Mouse (Mus musculus) midbrain, embryonic 15.5 days (tissue): Measurements from ENCODE around the gene Gm7356. TPM values are rescaled to one million over a fixed set of nuclear protein-coding genes. Genes with fewer than 3 reads are reported as not detected.
"Not testable (repeated sequence)": the region's sequence is repeated elsewhere in the genome, so short reads cannot be mapped to it uniquely, and the experiment has no call there.

Experiments used
- ATAC-seq: fragments of 200-750 bp; cut with Nextera tagmentation; replicated peaks from 2 replicates; pipeline ENCODE4 v1.8.0; 2017; ENCODE audit warnings: moderate TSS enrichment
- H3K27ac ChIP-seq: fragments of 300-500 bp; sonication (generic); 2 replicates; pipeline ENCODE4 v1.5.1; 2015; ENCODE audit warnings: mild to moderate bottlenecking, inconsistent platforms
- H3K27me3 ChIP-seq: fragments of 300-500 bp; sonication (generic); replicated peaks from 2 replicates; pipeline ENCODE4 v1.6.1; 2015; ENCODE audit warnings: inconsistent platforms
- H3K36me3 ChIP-seq: fragments of 300-500 bp; sonication (generic); replicated peaks from 2 replicates; pipeline ENCODE4 v1.6.1; 2015; ENCODE audit warnings: inconsistent platforms
- H3K4me1 ChIP-seq: fragments of 300-500 bp; sonication (generic); 2 replicates; pipeline ENCODE4 v1.6.1; 2015; ENCODE audit warnings: inconsistent platforms
- H3K4me2 ChIP-seq: fragments of 300-500 bp; sonication (generic); 2 replicates; pipeline ENCODE4 v1.6.1; 2015; ENCODE audit warnings: inconsistent platforms, mild to moderate bottlenecking, moderate library complexity
- H3K4me3 ChIP-seq: fragments of 300-500 bp; sonication (generic); 2 replicates; pipeline ENCODE4 v1.5.1; 2015; ENCODE audit warnings: mild to moderate bottlenecking, inconsistent platforms
- H3K9ac ChIP-seq: fragments of 300-500 bp; sonication (generic); 2 replicates; pipeline ENCODE4 v1.6.1; 2015; ENCODE audit warnings: mild to moderate bottlenecking, inconsistent platforms
- H3K9me3 ChIP-seq: fragments of 300-500 bp; sonication (generic); 2 replicates; pipeline ENCODE4 v1.6.1; 2016; ENCODE audit warnings: inconsistent platforms
- WGBS: fragments of 180-500 bp; shearing (Covaris S2); methylation state at CpG from one replicate; pipeline ENCODE4 v1.1.7; 2015; ENCODE audit warnings: mixed read lengths; 5-methylcytosine and 5-hydroxymethylcytosine counted together
- polyA plus RNA-seq: library from polyadenylated mRNA; unstranded; fragments of >200 nt; fragmentation: Nextera tagmentation; extraction: Ambion mirVana; gene quantifications from 2 replicates; pipeline ENCODE4 v1.2.1, GENCODE M21; 2015

Gm7356 gene
- not detected in 2 replicates for polyA plus RNA-seq

DNA sequence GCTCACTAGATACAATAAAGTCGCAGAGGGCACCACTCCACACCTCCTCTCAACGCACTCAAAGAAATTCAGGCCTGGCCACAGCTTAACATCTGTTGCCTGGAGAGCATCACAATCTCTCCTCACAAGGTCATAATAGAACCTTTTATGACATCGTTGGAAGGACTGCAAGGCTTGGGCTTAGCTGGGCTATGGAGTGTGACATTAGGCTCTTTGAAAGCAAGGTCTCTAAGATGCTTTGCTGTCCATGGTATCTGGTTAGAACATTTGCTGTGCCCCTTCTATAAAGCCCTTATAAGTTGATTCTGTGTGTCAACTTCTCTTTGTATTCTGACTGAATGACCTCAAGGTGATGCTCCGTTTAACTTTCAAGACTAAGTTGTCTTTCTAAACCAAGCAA, at the start of gene Gm7356:
Gene Gm7356, minus strand, starts transcription at position 101 of the 400 bp plus-strand sequence.
- H3K4me1 ChIP-seq, H3K27ac ChIP-seq, H3K27me3 ChIP-seq, H3K36me3 ChIP-seq, H3K4me3 ChIP-seq, H3K4me2 ChIP-seq, H3K9ac ChIP-seq, ATAC-seq, H3K9me3 ChIP-seq: not testable (repeated sequence)
- 75% methylated on average over 4 of the region's 4 CpGs for WGBS

GRCm38 (mm10) chr17:14041880-14042279, 38.4 kb upstream of the Gm7356 start:
- not testable (repeated sequence) for H3K4me3 ChIP-seq, H3K9ac ChIP-seq, H3K27ac ChIP-seq, H3K4me2 ChIP-seq, H3K27me3 ChIP-seq, H3K4me1 ChIP-seq, H3K9me3 ChIP-seq, H3K36me3 ChIP-seq, ATAC-seq
- WGBS = 80% methylated on average over 1 of the region's 2 CpGs

GRCm38 (mm10) chr17:14037012-14037411, 33.5 kb upstream of the Gm7356 start:
- H3K4me2 ChIP-seq, H3K27me3 ChIP-seq, H3K9me3 ChIP-seq, H3K9ac ChIP-seq, H3K4me3 ChIP-seq, ATAC-seq, H3K4me1 ChIP-seq, H3K27ac ChIP-seq, H3K36me3 ChIP-seq: not testable (repeated sequence)
- WGBS = 41% methylated on average over 1 of the region's 2 CpGs

- not testable (repeated sequence) for H3K4me1 ChIP-seq, H3K27me3 ChIP-seq, H3K4me2 ChIP-seq, H3K36me3 ChIP-seq, ATAC-seq, H3K9ac ChIP-seq, H3K27ac ChIP-seq, H3K4me3 ChIP-seq, H3K9me3 ChIP-seq
- WGBS = 90% methylated on average over 4 of the region's 4 CpGs
Observed at GRCm38 (mm10) chr17:14036113-14036512, 32.6 kb upstream of the Gm7356 start.

GRCm38 (mm10) chr17:13993425-13993824, 10.1 kb downstream of the Gm7356 start:
- not testable (repeated sequence) for ATAC-seq, H3K9ac ChIP-seq, H3K27me3 ChIP-seq, H3K9me3 ChIP-seq, H3K27ac ChIP-seq, H3K4me2 ChIP-seq, H3K36me3 ChIP-seq, H3K4me1 ChIP-seq, H3K4me3 ChIP-seq
- 71% methylated on average over 2 of the region's 2 CpGs for WGBS

DNA sequence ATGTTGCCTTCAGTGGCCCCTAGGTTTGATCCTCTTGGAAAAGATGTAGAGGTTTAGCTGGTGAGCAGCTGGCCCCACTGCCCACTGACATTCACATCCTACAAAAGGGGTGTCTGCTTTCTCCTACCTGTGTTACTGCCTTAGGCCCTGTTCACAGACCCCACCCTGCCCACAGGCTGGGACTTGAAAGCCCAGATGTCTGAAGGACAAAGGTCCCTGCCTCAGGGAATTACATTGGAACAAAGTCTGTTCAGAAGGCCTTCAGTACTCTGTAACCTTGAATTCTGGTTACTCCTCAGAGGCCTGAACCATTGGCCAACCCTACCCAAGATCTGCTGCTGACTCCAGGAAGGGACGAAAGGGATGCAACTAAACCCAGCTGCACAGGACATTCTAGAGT, 15.8 kb downstream of the Gm7356 start:
- Histone ChIP-seq H3K27me3 (no peaks in the 10 kb centered on the region), H3K36me3 (no peaks in the 10 kb centered on the region), H3K27ac (no peak overlapping the region), H3K4me3 (no peak overlapping the region), H3K9me3 (no peaks in the 10 kb centered on the region), H3K4me2 (no peak overlapping the region), H3K4me1 (no peaks in the 10 kb centered on the region), H3K9ac (no peak overlapping the region)
- WGBS = 90% methylated on average over 1 of the region's 1 CpGs
- ATAC-seq = no peak

DNA sequence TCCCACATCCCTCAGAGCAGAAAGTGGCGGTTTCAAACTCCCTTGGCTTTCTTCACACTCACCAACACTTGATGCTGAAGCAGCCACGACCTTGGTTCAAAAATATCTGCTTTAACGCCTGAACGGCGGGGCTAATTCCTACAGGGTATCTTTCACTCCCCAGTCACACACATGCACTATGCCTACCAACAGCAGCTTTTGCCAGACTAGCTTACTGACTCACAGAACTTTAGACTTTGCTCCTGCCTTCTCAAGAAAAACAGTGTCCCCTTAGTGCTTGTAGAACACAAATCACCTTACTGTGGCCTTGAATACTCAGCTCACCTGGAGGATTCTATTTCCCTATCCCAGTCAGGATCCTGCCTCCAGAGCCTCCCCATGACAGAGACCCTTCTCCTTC, 32.7 kb downstream of the Gm7356 start:
- H3K4me3 ChIP-seq, H3K9me3 ChIP-seq, H3K4me2 ChIP-seq, H3K27ac ChIP-seq, H3K9ac ChIP-seq, H3K4me1 ChIP-seq, H3K36me3 ChIP-seq, H3K27me3 ChIP-seq, ATAC-seq: not testable (repeated sequence)
- WGBS = 93% methylated on average over 5 of the region's 5 CpGs

DNA sequence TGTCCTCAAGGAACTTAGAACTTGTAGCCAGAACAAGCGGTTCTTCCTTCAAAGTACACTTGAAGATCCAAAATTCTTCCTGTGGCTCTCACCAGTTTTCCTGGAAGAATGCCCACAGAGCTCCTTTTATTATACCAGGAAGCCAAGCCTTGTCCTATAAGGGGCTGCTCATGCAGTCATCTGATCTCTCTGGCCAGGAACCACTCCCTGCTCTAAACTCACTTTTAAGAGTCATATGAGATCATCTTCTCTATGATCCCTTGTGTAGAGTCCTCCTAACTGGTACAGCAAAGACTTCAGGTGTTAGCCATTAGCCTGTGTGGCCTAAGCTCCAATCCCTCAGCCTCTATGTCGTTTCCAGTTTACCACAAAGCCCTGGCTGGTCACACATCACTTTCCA, 33.6 kb downstream of the Gm7356 start:
- H3K4me1 ChIP-seq, ATAC-seq, H3K9ac ChIP-seq, H3K27me3 ChIP-seq, H3K4me2 ChIP-seq, H3K36me3 ChIP-seq, H3K4me3 ChIP-seq, H3K9me3 ChIP-seq, H3K27ac ChIP-seq: not testable (repeated sequence)
- WGBS = 85% methylated on average over 1 of the region's 2 CpGs

DNA sequence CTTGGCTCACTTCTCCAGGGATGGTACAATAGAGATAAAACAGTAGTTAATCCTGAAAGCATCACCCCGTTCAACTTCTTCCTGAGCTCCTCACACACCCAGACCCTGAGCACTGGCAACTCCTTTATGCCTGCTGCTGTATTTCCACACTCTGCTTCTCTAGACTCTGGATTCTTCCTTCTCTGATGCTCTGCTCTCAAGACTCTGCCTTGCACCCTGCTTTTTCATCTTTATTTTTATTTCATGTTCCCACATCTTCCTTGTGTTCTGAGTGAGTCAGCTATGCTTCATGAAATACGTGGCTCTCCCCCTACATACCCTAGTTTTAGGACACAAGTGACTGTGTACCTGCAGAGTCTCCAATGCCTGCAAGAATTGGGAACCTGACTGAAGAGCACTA, 38.5 kb downstream of the Gm7356 start:
- H3K9me3 ChIP-seq, H3K9ac ChIP-seq, ATAC-seq, H3K4me1 ChIP-seq, H3K36me3 ChIP-seq, H3K27me3 ChIP-seq, H3K4me3 ChIP-seq, H3K27ac ChIP-seq, H3K4me2 ChIP-seq: not testable (repeated sequence)
- WGBS = 20% methylated on average over 1 of the region's 2 CpGs

DNA sequence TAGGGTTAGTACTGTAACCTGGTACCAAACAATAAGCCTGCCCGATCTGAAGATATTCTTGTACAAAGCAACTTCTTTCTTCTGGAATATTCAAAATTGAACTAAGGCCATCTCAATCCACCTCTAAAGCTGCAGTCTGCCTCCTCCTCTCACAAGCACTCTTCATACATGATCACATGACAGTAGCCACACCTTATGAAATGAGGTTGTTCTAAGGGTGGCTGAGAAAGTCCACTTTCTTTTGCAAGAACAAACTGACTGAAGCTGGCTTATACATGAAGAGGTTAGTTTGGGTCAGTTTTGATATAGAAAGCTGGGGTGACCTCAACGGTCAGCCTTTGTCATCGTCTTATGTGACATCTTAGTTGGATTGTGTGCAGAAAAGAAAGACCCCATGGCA, 41.3 kb downstream of the Gm7356 start:
- H3K36me3 ChIP-seq, H3K4me1 ChIP-seq, ATAC-seq, H3K4me2 ChIP-seq, H3K9me3 ChIP-seq, H3K27ac ChIP-seq, H3K27me3 ChIP-seq, H3K9ac ChIP-seq, H3K4me3 ChIP-seq: not testable (repeated sequence)
- WGBS = 91% methylated on average over 3 of the region's 3 CpGs

- not testable (repeated sequence) for H3K27ac ChIP-seq, ATAC-seq, H3K4me3 ChIP-seq, H3K4me2 ChIP-seq, H3K9ac ChIP-seq, H3K36me3 ChIP-seq, H3K9me3 ChIP-seq, H3K4me1 ChIP-seq, H3K27me3 ChIP-seq
- WGBS = 67% methylated on average over 1 of the region's 2 CpGs
Observed at GRCm38 (mm10) chr17:13958129-13958528, 45.4 kb downstream of the Gm7356 start.

DNA sequence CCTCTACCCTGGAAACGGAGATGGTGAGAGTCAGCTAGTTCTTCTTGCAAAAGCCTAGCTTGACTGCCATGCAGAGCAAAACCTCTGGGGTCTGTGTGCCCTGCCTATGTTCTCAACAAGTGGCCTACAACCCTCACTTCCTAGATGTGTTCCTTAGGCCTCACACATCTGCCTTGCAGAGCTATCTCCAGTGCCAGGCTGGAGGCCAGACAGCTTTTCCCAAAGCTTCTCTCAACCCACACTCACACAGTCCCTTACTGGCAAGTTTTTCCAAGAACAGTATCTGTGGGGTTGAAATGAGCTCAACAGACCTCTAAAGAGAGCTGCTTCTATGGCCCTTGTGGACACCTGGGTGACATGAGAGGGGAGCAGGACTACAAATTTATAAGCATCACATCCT, 51.9 kb downstream of the Gm7356 start:
- H3K9ac ChIP-seq, H3K4me1 ChIP-seq, H3K9me3 ChIP-seq, H3K4me3 ChIP-seq, H3K4me2 ChIP-seq, ATAC-seq, H3K27me3 ChIP-seq, H3K27ac ChIP-seq, H3K36me3 ChIP-seq: not testable (repeated sequence)
- WGBS = 82% methylated on average over 1 of the region's 1 CpGs
